Mouse (Mus musculus): ENCODE data around the gene Cd2bp2. TPM values are rescaled to one million over a fixed set of nuclear protein-coding genes. Genes with fewer than 3 reads are reported as not detected.
"Not testable (repeated sequence)": the region's sequence is repeated elsewhere in the genome, so short reads cannot be mapped to it uniquely, and the experiment has no call there.

Gene Cd2bp2
- polyA plus RNA-seq, 1 experiment from 2014 or later: 77.0 TPM

DNA sequence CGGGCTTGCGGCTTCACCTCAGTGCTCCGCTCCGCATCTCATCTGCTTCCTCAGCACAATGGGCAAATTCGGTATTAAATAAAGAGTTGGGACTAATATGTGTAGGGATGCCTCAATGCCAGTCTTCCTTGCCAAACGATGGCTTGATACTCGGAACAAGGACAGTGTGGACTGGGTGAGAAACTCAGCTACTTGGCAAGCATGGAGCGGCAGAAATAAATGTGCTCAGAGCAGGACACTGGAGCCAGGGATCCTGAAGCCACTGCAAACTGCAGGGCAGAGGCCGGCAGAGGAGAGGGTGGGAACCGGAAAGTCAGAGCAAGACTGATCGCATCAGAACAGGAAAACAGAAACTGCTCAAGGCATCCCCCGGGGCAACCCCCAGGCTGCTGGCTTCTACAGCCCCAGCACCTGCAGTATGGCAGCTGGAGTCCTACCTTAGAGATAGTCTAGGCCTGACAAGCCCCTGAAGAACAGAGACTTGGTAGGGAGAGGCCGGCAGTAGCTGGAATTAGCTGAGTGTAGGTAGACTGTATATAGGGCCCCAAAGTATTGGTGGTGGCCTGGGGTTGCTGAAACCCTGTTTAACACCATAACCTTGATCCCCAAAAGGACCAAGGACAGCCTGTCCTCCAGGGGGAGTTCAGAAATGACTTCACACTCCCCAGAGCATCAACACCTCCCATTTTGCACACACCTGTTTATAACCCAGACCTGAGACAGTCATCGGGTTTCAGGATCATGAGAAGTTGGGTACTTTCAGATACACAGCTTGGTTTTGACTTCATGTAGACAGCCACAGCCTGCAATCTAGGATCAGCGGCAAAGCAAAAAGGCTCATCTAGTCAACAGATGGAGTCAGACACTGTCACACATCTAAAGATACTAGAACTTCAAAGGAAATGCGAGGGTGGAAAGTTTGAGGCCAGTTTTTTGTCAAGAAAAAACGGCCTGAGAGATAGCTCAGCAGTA, 7.3 kb downstream of the Cd2bp2 start:
- ATAC-seq (ENCODE audit: insufficient number of reproducible peaks, low FRiP score, low TSS enrichment, low read depth) (no peak), DNase-seq (ENCODE audit: low spot score) (no peak)
- no peaks in the 10 kb centered on the region for H3K27me3 ChIP-seq (ENCODE audit: control insufficient read depth, insufficient read depth, low read length)
- WGBS: 83% methylated on average over 17 of the region's 17 CpGs
- H3K36me3 ChIP-seq (ENCODE audit: control insufficient read depth, insufficient read depth, low read length): peaks cover 19% of the 10 kb centered on the region; the same call in 1 of the 2 replicates
- H3K4me2 ChIP-seq (ENCODE audit: low read depth, severe bottlenecking): no peak overlapping the region
- H3K9ac ChIP-seq (ENCODE audit: low read length): no peak overlapping the region
- H3K4me3 ChIP-seq (ENCODE audit: low read depth, low read length): no peak overlapping the region
- H3K9me3 ChIP-seq (ENCODE audit: control insufficient read depth, low read length): no peaks in the 10 kb centered on the region
- no peak overlapping the region for H3K27ac ChIP-seq (replicated peaks; ENCODE audit: low read depth, low read length)
- H3K4me1 ChIP-seq (ENCODE audit: control insufficient read depth, insufficient read depth, low read length): no peaks in the 10 kb centered on the region

DNA sequence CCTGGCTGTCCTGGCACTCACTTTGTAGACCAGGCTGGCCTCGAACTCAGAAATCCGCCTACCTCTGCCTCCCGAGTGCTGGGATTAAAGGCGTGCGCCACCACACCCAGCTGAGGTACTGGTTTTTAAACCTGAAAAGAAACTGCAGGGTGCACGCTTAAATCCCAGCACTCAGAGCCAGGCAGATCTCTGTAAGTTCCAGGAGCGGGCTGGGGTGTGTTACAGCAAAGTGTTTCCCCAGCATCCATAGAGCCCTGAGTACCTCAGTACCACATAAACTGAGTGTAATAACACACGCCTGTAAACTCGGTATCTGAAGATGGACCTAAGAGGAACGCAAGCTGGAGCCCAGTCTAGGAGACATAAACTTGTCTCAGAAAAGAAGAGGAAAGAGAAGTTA, 8.5 kb downstream of the Cd2bp2 start:
- Histone ChIP-seq H3K27me3 (ENCODE audit: control insufficient read depth, insufficient read depth, low read length) (no peaks in the 10 kb centered on the region), H3K4me1 (ENCODE audit: control insufficient read depth, insufficient read depth, low read length) (no peaks in the 10 kb centered on the region), H3K27ac (replicated peaks; ENCODE audit: low read depth, low read length) (no peak overlapping the region), H3K9me3 (ENCODE audit: control insufficient read depth, low read length) (no peaks in the 10 kb centered on the region), H3K4me2 (ENCODE audit: low read depth, severe bottlenecking) (no peak overlapping the region), H3K4me3 (ENCODE audit: low read depth, low read length) (no peak overlapping the region), H3K36me3 (ENCODE audit: control insufficient read depth, insufficient read depth, low read length) (peaks cover 6% of the 10 kb centered on the region; the same call in 1 of the 2 replicates), H3K9ac (ENCODE audit: low read length) (no peak overlapping the region)
- ATAC-seq (ENCODE audit: insufficient number of reproducible peaks, low FRiP score, low TSS enrichment, low read depth): no peak
- DNase-seq (ENCODE audit: low spot score): no peak
- WGBS: 64% methylated on average over 9 of the region's 10 CpGs

DNA sequence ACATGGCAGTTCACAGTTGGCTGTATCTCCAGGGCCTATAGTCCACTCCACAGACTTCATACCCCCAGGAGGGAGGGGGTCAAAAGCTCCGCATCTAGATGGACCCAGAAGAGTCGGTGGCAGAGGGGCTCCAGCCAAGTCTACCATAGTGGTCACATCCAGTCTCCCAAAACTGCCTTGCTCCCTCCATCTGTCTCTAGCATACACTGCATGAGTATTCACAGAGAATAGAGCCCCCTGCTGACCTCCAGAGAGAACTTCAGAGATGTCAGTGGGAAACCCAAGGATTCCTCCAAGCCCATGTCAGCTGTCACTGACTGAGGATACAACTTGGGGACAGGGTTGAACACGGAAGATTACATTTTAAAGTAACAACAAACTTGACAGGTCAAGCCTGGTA, 10.2 kb downstream of the Cd2bp2 start:
- 68% methylated on average over 3 of the region's 3 CpGs for WGBS
- DNase-seq (ENCODE audit: low spot score) (no peak), ATAC-seq (ENCODE audit: insufficient number of reproducible peaks, low FRiP score, low TSS enrichment, low read depth) (no peak)
- Histone ChIP-seq H3K4me1 (ENCODE audit: control insufficient read depth, insufficient read depth, low read length) (no peaks in the 10 kb centered on the region), H3K27me3 (ENCODE audit: control insufficient read depth, insufficient read depth, low read length) (no peaks in the 10 kb centered on the region), H3K9ac (ENCODE audit: low read length) (no peak overlapping the region), H3K4me3 (ENCODE audit: low read depth, low read length) (no peak overlapping the region), H3K36me3 (ENCODE audit: control insufficient read depth, insufficient read depth, low read length) (no peaks in the 10 kb centered on the region), H3K27ac (replicated peaks; ENCODE audit: low read depth, low read length) (no peak overlapping the region), H3K9me3 (ENCODE audit: control insufficient read depth, low read length) (no peaks in the 10 kb centered on the region), H3K4me2 (ENCODE audit: low read depth, severe bottlenecking) (no peak overlapping the region)

- Histone ChIP-seq H3K4me2 (ENCODE audit: low read depth, severe bottlenecking) (no peak overlapping the region), H3K4me3 (ENCODE audit: low read depth, low read length) (no peak overlapping the region), H3K9ac (ENCODE audit: low read length) (no peak overlapping the region), H3K36me3 (ENCODE audit: control insufficient read depth, insufficient read depth, low read length) (no peaks in the 10 kb centered on the region), H3K4me1 (ENCODE audit: control insufficient read depth, insufficient read depth, low read length) (no peaks in the 10 kb centered on the region), H3K27ac (replicated peaks; ENCODE audit: low read depth, low read length) (no peak overlapping the region), H3K9me3 (ENCODE audit: control insufficient read depth, low read length) (no peaks in the 10 kb centered on the region), H3K27me3 (ENCODE audit: control insufficient read depth, insufficient read depth, low read length) (no peaks in the 10 kb centered on the region)
- no peak for DNase-seq (ENCODE audit: low spot score)
- no peak for ATAC-seq (ENCODE audit: insufficient number of reproducible peaks, low FRiP score, low TSS enrichment, low read depth)
- WGBS: 67% methylated on average over 1 of the region's 1 CpGs
Measured at GRCm38 (mm10) chr7:127184720-127185119, 11.1 kb downstream of the Cd2bp2 start.

GRCm38 (mm10) chr7:127183828-127184227, 12.0 kb downstream of the Cd2bp2 start:
- WGBS: 73% methylated on average over 6 of the region's 6 CpGs
- Histone ChIP-seq H3K9ac (ENCODE audit: low read length) (no peak overlapping the region), H3K27ac (replicated peaks; ENCODE audit: low read depth, low read length) (no peak overlapping the region), H3K4me1 (ENCODE audit: control insufficient read depth, insufficient read depth, low read length) (no peaks in the 10 kb centered on the region), H3K9me3 (ENCODE audit: control insufficient read depth, low read length) (no peaks in the 10 kb centered on the region), H3K27me3 (ENCODE audit: control insufficient read depth, insufficient read depth, low read length) (no peaks in the 10 kb centered on the region), H3K4me3 (ENCODE audit: low read depth, low read length) (no peak overlapping the region), H3K36me3 (ENCODE audit: control insufficient read depth, insufficient read depth, low read length) (no peaks in the 10 kb centered on the region), H3K4me2 (ENCODE audit: low read depth, severe bottlenecking) (no peak overlapping the region)
- ATAC-seq (ENCODE audit: insufficient number of reproducible peaks, low FRiP score, low TSS enrichment, low read depth): no peak
- DNase-seq (ENCODE audit: low spot score): no peak

DNA sequence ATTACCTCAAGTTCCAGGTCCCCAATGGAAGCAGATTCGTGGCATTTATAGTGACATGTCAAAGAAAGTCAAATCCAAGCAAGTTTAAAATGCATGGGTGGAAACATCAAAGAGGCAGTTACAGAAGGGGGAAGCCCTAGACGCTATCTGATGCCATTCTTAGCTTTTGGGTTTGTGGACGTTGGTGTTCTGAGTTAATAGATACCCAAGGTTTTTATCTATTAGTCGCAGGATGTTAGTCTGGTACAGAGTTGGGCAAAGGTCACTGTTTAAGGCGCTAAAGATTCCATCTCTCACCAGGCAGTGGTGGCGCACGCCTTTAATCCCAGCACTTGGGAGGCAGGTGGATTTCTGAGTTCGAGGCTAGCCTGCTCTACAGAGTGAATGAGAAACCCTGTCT, 12.5 kb downstream of the Cd2bp2 start:
- Histone ChIP-seq H3K27ac (replicated peaks; ENCODE audit: low read depth, low read length) (no peak overlapping the region), H3K9me3 (ENCODE audit: control insufficient read depth, low read length) (no peaks in the 10 kb centered on the region), H3K9ac (ENCODE audit: low read length) (no peak overlapping the region), H3K4me1 (ENCODE audit: control insufficient read depth, insufficient read depth, low read length) (no peaks in the 10 kb centered on the region), H3K4me3 (ENCODE audit: low read depth, low read length) (no peak overlapping the region), H3K36me3 (ENCODE audit: control insufficient read depth, insufficient read depth, low read length) (no peaks in the 10 kb centered on the region), H3K27me3 (ENCODE audit: control insufficient read depth, insufficient read depth, low read length) (no peaks in the 10 kb centered on the region), H3K4me2 (ENCODE audit: low read depth, severe bottlenecking) (no peak overlapping the region)
- 81% methylated on average over 8 of the region's 8 CpGs for WGBS
- DNase-seq (ENCODE audit: low spot score) (no peak), ATAC-seq (ENCODE audit: insufficient number of reproducible peaks, low FRiP score, low TSS enrichment, low read depth) (no peak)

DNA sequence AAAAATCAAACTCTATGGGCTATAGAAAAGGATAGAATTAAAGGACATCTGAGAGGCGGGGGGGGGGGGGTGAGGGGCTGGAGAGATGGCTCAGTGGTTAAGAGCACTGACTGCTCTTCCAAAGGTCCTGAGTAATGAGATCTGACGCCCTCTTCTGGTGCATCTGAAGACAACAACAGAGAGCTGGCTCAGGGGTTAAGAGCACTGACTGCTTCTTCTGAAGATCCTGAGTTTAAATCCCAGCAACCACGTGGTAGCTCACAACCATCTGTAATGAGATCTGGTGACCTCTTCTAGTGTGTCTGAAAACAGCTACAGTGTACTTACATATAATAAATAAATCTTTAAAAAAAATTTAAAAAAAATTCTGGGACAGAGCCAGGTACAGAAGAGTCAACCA, 14.1 kb downstream of the Cd2bp2 start:
- not testable (repeated sequence) for H3K4me1 ChIP-seq (ENCODE audit: control insufficient read depth, insufficient read depth, low read length); DNase-seq (ENCODE audit: low spot score); ATAC-seq (ENCODE audit: insufficient number of reproducible peaks, low FRiP score, low TSS enrichment, low read depth); H3K4me2 ChIP-seq (ENCODE audit: low read depth, severe bottlenecking); H3K27me3 ChIP-seq (ENCODE audit: control insufficient read depth, insufficient read depth, low read length); H3K36me3 ChIP-seq (ENCODE audit: control insufficient read depth, insufficient read depth, low read length); H3K4me3 ChIP-seq (ENCODE audit: low read depth, low read length); H3K9ac ChIP-seq (ENCODE audit: low read length); H3K9me3 ChIP-seq (ENCODE audit: control insufficient read depth, low read length); H3K27ac ChIP-seq (replicated peaks; ENCODE audit: low read depth, low read length)
- 33% methylated on average over 3 of the region's 3 CpGs for WGBS

DNA sequence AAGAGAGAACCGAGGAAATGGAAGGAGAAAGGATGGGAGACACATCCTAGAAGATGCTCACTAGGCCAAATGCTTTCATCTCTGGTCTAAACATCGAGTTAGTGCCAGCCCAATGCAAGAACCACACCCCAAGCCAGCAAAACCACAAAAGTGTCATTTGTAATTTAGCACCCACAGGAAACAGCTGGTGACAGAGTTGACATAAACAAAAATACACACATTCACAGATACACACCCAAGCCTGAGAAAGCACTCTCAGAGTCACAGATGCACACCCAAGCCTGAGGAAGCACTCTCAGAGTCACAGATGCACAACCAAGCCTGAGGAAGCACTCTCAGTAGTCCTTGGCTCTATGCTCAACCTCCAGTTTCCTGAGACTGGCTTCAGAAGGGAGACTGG, 15.1 kb downstream of the Cd2bp2 start:
- no peak for ATAC-seq (ENCODE audit: insufficient number of reproducible peaks, low FRiP score, low TSS enrichment, low read depth)
- Histone ChIP-seq H3K4me1 (ENCODE audit: control insufficient read depth, insufficient read depth, low read length) (no peaks in the 10 kb centered on the region), H3K9ac (ENCODE audit: low read length) (no peak overlapping the region), H3K9me3 (ENCODE audit: control insufficient read depth, low read length) (no peaks in the 10 kb centered on the region), H3K27me3 (ENCODE audit: control insufficient read depth, insufficient read depth, low read length) (no peaks in the 10 kb centered on the region), H3K36me3 (ENCODE audit: control insufficient read depth, insufficient read depth, low read length) (no peaks in the 10 kb centered on the region), H3K4me3 (ENCODE audit: low read depth, low read length) (no peak overlapping the region), H3K4me2 (ENCODE audit: low read depth, severe bottlenecking) (no peak overlapping the region), H3K27ac (replicated peaks; ENCODE audit: low read depth, low read length) (no peak overlapping the region)
- DNase-seq (ENCODE audit: low spot score): no peak
- whole genome bisulfite sequencing: 66% methylated on average over 2 of the region's 2 CpGs

Data from limb, embryonic 11.5 days (tissue).